Mouse (Mus musculus) neural tube, embryonic 14.5 days (tissue): ENCODE results near the gene Pank2. TPM values are rescaled to one million over a fixed set of nuclear protein-coding genes. Genes with fewer than 3 reads are reported as not detected.
"Not testable (repeated sequence)": the region's sequence is repeated elsewhere in the genome, so short reads cannot be mapped to it uniquely, and the experiment has no call there.

Experiments used
- ATAC-seq: fragments of 200-750 bp; cut with Nextera tagmentation; 2 replicates; pipeline ENCODE4 v1.8.0; 2017; ENCODE audit warnings: low read depth, mild to moderate bottlenecking, moderate TSS enrichment, moderate library complexity
- H3K27ac ChIP-seq: fragments of 300-500 bp; sonication (generic); 2 replicates; pipeline ENCODE4 v1.5.1; 2014; ENCODE audit warnings: low read depth, mild to moderate bottlenecking, control low read depth, low read length, moderate library complexity, mixed read lengths
- H3K27me3 ChIP-seq: fragments of 300-500 bp; sonication (generic); 2 replicates; pipeline ENCODE4 v1.6.1; 2014; ENCODE audit warnings: low read length; ENCODE audit not compliant: control insufficient read depth, insufficient read depth
- H3K36me3 ChIP-seq: fragments of 300-500 bp; sonication (generic); 2 replicates; pipeline ENCODE4 v1.6.1; 2014; ENCODE audit warnings: low read length, mixed read lengths; ENCODE audit not compliant: control insufficient read depth, insufficient read depth
- H3K4me1 ChIP-seq: fragments of 300-500 bp; sonication (generic); 2 replicates; pipeline ENCODE4 v1.6.1; 2014; ENCODE audit warnings: low read length; ENCODE audit not compliant: control insufficient read depth, insufficient read depth
- H3K4me2 ChIP-seq: fragments of 300-500 bp; sonication (generic); 2 replicates; pipeline ENCODE4 v1.6.1; 2014; ENCODE audit warnings: mild to moderate bottlenecking, low read depth, low read length, control low read depth
- H3K4me3 ChIP-seq: fragments of 300-500 bp; sonication (generic); 2 replicates; pipeline ENCODE4 v1.5.1; 2014; ENCODE audit warnings: low read depth, low read length, control low read depth, mixed read lengths
- H3K9ac ChIP-seq: fragments of 300-500 bp; sonication (generic); replicated peaks from 2 replicates; pipeline ENCODE4 v1.6.1; 2014; ENCODE audit warnings: low read depth, mild to moderate bottlenecking, control low read depth, low read length, mixed read lengths
- H3K9me3 ChIP-seq: fragments of 300-500 bp; sonication (generic); 2 replicates; pipeline ENCODE4 v1.6.1; 2016; ENCODE audit warnings: low read length; ENCODE audit not compliant: control insufficient read depth
- WGBS: fragments of 180-500 bp; shearing (Covaris S2); extraction: QIAGEN DNeasy Blood & Tissue Kit; methylation state at CpG from one replicate; pipeline ENCODE4 v1.1.7; 2014; 5-methylcytosine and 5-hydroxymethylcytosine counted together
- polyA plus RNA-seq: library from polyadenylated mRNA; unstranded; fragments of >200 nt; fragmentation: Nextera tagmentation; extraction: Ambion mirVana; gene quantifications from 2 replicates; pipeline ENCODE4 v1.2.1, GENCODE M21; 2014

Pank2 gene
- polyA plus RNA-seq, 1 experiment from 2014 or later, result 28.7 TPM

DNA sequence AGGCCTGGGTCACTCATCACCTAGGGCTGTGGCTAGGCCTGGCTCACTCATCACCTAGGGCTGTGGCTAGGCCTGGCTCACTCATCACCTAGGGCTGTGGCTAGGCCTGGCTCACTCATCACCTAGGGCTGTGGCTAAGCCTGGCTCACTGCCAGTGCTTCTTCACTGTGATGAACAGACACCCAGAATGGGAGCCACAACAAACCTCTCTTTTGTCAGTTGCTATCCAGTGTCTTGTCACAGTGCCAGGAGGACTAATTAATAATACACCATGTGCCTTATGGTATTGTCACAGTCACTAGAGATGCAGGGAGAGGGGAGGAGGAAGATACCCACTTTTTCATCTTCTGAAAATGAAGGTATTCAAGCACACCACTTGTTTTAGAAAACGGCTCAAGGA, 42.9 kb downstream of the Pank2 start:
- 71% methylated on average over 1 of the region's 1 CpGs for WGBS
- H3K36me3 ChIP-seq, result peaks cover 22% of the 10 kb centered on the region

DNA sequence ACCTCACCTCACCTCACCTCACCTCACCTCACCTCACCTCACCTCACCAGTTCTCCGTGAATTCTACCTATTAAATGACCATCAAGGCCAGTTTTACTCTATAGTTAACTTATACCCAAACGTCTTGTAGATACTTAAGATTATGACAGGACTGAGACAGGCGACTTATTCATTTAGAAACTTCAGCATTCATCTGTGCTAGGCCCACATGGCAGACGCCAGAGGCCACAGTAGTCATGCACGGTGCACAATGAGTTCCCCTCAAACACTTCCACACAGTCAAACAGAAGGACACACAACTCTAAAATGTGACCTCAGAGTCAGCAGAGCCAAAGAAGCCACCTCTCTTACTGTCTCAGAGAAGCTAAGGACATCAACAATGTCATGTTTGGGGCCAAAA, 45.1 kb downstream of the Pank2 start:
- Histone ChIP-seq H3K4me2 (no peak overlapping the region), H3K9me3 (no peaks in the 10 kb centered on the region), H3K9ac (no peak overlapping the region), H3K27me3 (no peaks in the 10 kb centered on the region), H3K36me3 (peaks cover 17% of the 10 kb centered on the region), H3K4me3 (no peak overlapping the region), H3K4me1 (no peaks in the 10 kb centered on the region), H3K27ac (no peak overlapping the region)
- WGBS, result 92% methylated on average over 5 of the region's 5 CpGs
- no peak for ATAC-seq

More for the DNA sequence above, 42.9 kb downstream of the Pank2 start:
- ATAC-seq, H3K27me3 ChIP-seq, H3K4me3 ChIP-seq, H3K4me1 ChIP-seq, H3K9ac ChIP-seq, H3K9me3 ChIP-seq, H3K4me2 ChIP-seq, H3K27ac ChIP-seq: not testable (repeated sequence)

DNA sequence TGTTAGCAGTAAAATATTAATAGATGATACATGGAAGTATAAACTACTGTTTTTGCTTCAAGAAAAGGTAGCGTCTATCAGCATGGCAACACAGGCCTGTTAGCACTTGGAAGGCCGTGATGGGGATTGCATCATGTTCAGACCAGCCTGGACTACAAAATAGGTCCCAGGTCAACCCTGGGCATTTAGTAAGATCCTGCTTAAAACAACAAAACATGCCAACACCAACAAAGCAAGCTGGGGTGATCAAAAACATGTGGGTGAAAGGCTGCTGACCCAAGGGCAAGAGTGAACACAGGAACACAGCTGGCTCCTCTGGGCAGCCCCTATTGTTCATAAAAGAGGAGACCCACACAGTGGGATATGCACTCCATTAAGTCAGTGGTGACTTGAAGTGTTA, 45.5 kb downstream of the Pank2 start:
- Histone ChIP-seq H3K9me3 (no peaks in the 10 kb centered on the region), H3K27ac (no peak overlapping the region), H3K9ac (no peak overlapping the region), H3K4me3 (no peak overlapping the region), H3K4me1 (no peaks in the 10 kb centered on the region), H3K36me3 (peaks cover 14% of the 10 kb centered on the region), H3K4me2 (no peak overlapping the region), H3K27me3 (no peaks in the 10 kb centered on the region)
- 70% methylated on average over 2 of the region's 2 CpGs for WGBS
- ATAC-seq, result no peak

DNA sequence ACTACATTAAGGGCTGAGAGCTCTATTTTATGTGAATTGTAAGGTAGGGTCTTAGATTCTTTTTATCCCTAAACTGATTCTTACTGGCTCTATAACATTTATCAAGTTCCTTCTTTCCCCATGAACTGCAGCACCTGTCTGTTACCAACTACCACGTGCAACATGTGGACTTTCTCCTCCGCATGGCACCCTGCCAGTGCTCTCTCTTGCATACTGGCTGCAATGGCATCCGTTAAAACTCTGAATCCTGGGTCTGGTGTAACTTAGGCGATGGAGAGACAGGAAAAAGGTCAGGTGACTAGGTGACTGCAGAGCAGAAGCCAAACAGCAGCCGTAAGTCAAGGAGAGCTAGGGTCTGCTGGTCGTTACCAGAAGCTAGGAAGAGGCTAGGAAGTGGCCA, 47.0 kb downstream of the Pank2 start:
- no peaks in the 10 kb centered on the region for H3K4me1 ChIP-seq
- no peak overlapping the region for H3K27ac ChIP-seq
- H3K36me3 ChIP-seq, result no peaks in the 10 kb centered on the region; the same call in 1 of the 2 replicates
- H3K27me3 ChIP-seq, result no peaks in the 10 kb centered on the region
- H3K9ac ChIP-seq, result no peak overlapping the region
- H3K4me3 ChIP-seq, result no peak overlapping the region
- H3K9me3 ChIP-seq, result no peaks in the 10 kb centered on the region
- WGBS, result 72% methylated on average over 6 of the region's 6 CpGs
- ATAC-seq, result no peak
- H3K4me2 ChIP-seq, result no peak overlapping the region

DNA sequence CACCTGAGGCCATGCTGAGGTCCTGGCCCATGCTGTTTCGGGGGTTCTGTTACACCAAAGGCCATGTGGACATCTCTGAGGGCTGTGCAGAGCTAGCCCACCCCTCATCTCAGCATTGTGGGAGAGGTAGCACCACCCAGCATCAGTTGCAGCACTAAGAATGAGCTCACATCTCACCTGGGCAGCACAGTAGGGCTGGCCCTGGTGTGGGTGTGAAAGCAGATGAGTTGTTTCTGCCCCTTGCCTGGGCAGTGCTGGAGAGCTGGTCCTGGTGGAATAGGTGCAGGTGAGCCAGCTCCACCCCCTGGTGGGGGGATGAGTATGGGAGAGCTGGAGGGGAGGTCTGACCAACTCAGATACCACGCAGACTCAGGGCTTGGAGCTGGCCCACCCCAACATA, 53.9 kb downstream of the Pank2 start:
- Histone ChIP-seq H3K4me1 (no peaks in the 10 kb centered on the region), H3K27me3 (no peaks in the 10 kb centered on the region), H3K9ac (no peak overlapping the region), H3K9me3 (no peaks in the 10 kb centered on the region), H3K27ac (no peak overlapping the region), H3K4me3 (no peak overlapping the region), H3K4me2 (no peak overlapping the region), H3K36me3 (no peaks in the 10 kb centered on the region)
- 81% methylated on average over 2 of the region's 2 CpGs for WGBS
- no peak for ATAC-seq

DNA sequence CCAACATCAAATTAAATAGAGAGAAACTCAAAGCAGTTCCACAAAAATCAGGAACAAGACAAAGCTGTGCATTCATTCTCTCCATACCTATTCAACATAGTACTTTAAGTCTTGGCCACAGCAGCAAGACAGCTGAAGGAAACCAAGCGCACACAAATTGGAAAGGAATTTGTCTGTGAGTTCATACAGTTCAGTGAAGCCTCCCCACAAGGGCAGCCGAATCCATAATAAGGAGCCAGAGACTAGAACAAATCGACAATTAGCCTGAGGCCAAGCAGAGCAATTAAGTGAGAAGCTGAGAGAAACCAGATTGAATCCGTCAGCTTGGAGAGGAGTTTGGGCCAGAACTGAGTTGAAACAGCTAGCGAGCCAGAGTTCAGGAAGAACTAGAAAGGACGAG, 57.1 kb downstream of the Pank2 start:
- Histone ChIP-seq H3K27me3 (no peaks in the 10 kb centered on the region), H3K27ac (no peak overlapping the region), H3K4me1 (no peaks in the 10 kb centered on the region), H3K9ac (no peak overlapping the region), H3K4me3 (no peak overlapping the region), H3K4me2 (no peak overlapping the region), H3K36me3 (no peaks in the 10 kb centered on the region), H3K9me3 (no peaks in the 10 kb centered on the region)
- 82% methylated on average over 6 of the region's 6 CpGs for WGBS
- no peak for ATAC-seq

DNA sequence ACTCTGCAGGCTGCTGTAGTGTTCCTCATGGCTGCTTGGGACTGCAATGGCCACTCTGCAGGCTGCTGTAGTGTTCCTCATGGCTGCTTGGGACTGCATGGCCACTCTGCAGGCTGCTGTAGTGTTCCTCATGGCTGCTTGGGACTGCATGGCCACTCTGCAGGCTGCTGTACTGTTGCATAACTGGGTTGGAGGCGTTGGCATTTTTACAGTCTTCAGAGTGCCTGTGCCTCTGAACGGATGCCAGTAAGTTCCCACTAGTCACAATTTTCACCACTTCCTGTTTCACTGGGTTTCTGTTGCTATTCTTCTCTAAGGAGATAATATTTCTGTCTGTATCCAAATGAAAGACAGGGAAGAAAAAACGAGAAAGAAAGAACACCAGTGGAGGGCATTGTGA, 58.9 kb downstream of the Pank2 start:
- not testable (repeated sequence) for H3K27ac ChIP-seq, H3K36me3 ChIP-seq, ATAC-seq, H3K9me3 ChIP-seq, H3K4me3 ChIP-seq, H3K27me3 ChIP-seq, H3K9ac ChIP-seq, H3K4me1 ChIP-seq, H3K4me2 ChIP-seq
- 72% methylated on average over 3 of the region's 3 CpGs for WGBS

DNA sequence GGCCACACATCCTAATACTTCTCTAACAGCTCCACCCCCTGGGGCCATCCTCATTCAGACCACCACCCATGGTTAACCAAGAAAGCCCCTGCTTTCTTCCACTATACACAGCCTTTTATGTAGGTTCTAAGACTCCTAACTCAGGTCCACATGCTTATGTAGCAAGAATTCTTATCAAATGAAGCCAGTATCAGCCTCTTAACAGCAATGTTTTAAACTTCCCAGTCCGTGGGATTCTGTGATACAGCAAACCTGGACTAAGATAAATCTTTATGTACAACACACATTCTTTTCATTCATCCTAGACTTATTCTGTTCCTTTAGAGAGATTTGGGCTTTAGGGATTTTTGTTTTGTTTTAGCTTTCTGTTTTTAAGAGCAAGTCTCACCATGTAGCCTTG, 61.4 kb downstream of the Pank2 start:
- no peak overlapping the region for H3K9ac ChIP-seq
- H3K4me2 ChIP-seq, result no peak overlapping the region
- WGBS, result 83% methylated on average over 1 of the region's 1 CpGs
- no peak overlapping the region for H3K27ac ChIP-seq
- H3K27me3 ChIP-seq, result no peaks in the 10 kb centered on the region
- H3K36me3 ChIP-seq, result no peaks in the 10 kb centered on the region
- no peak for ATAC-seq
- H3K4me3 ChIP-seq, result no peak overlapping the region
- no peaks in the 10 kb centered on the region for H3K9me3 ChIP-seq
- no peaks in the 10 kb centered on the region for H3K4me1 ChIP-seq

DNA sequence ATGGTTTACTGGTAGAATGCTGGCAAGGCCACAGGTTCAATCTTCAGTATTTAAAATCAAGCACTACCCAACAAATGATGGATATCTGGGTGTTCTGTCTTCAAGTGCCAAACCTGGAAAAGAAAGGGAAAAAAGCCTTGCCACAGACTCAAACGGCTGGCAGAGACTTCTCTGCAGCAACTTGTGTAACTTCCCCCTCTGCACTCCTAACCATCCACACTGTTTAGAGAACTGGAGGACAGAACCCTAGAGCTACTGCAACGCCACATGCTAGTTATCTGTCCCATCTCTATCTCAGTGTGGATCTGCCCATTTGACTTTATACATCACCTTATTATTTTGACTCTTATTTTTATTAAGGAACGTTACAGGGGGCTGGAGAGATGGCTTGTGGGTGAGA, 63.7 kb downstream of the Pank2 start:
- 74% methylated on average over 3 of the region's 3 CpGs for WGBS

DNA sequence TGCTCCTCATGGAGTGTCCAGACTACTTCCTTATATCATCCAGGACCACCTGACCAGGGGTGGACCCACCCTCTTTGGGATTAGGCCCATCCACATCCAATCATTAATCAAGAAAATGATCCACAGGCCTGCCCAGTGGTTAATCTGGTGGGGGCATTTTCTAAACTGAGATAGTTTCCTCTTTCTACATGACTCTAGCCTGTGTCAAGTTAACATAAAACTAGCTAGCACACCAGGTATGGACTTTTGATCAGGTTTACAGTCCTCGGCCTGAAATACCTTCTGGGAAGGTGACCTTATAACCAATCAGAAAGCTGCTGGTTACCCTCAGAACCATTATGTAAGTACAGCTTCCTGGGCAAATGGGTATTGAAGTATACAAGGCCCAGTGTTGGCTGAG, 66.7 kb downstream of the Pank2 start:
- no peak overlapping the region for H3K4me3 ChIP-seq
- H3K9me3 ChIP-seq, result no peaks in the 10 kb centered on the region
- ATAC-seq, result no peak
- H3K27me3 ChIP-seq, result no peaks in the 10 kb centered on the region
- no peaks in the 10 kb centered on the region for H3K36me3 ChIP-seq
- H3K9ac ChIP-seq, result no peak overlapping the region
- H3K4me1 ChIP-seq, result no peaks in the 10 kb centered on the region
- H3K4me2 ChIP-seq, result no peak overlapping the region
- no peak overlapping the region for H3K27ac ChIP-seq
- 97% methylated on average over 1 of the region's 1 CpGs for WGBS

More for the DNA sequence above, 63.7 kb downstream of the Pank2 start:
- Histone ChIP-seq H3K4me2 (no peak overlapping the region), H3K9ac (no peak overlapping the region), H3K27ac (no peak overlapping the region), H3K4me3 (no peak overlapping the region), H3K9me3 (no peaks in the 10 kb centered on the region), H3K27me3 (no peaks in the 10 kb centered on the region), H3K4me1 (no peaks in the 10 kb centered on the region), H3K36me3 (no peaks in the 10 kb centered on the region)
- no peak for ATAC-seq
